Mouse (Mus musculus) cerebellum, adult 9-11 months (tissue): ENCODE measurements at regions not wholly inside any gene's neighbourhood (a gene's known extent, or its start where the extent isn't known, plus 50 kb on each side); places are given as distances from the start of the nearest gene placed in this dataset.

ENCODE experiments used
- DNase-seq: peaks from one replicate; pipeline ENCODE4 v3.0.0; 2022

DNA sequence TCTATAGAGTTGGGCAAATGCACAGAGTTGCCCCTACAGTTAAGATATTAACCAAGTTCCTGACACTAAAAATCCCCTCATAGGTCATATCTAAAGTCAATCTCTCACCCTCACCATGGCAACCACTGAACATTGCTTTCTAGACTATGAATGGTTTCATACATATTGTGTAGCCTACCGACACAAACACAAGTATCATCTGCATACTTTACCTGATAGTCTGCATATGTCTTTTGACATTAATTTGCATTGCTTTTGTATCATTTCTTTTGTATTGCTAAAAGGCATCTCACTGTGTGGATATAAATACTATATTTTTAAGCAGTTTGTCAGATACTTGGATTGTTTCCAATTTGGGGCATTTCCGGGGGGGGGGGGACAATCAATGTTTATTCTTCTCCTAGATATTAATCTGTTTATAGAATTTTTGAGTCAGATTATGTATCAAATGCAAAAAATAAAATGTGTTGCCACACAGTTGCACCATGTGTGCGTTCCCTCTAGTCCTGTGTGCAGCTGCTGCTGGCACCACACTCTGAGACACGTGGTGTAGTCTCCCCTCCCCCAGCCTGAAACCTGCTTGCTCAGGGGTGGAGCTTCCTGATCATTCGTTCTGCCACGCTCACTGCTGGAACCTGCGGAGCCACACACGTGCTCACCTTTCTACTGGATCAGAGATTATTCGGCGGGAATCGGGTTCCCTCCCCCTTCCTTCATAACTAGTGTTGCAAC lies 94.7 kb upstream of the Mapk10 start:
- DNase-seq: no peak

DNA sequence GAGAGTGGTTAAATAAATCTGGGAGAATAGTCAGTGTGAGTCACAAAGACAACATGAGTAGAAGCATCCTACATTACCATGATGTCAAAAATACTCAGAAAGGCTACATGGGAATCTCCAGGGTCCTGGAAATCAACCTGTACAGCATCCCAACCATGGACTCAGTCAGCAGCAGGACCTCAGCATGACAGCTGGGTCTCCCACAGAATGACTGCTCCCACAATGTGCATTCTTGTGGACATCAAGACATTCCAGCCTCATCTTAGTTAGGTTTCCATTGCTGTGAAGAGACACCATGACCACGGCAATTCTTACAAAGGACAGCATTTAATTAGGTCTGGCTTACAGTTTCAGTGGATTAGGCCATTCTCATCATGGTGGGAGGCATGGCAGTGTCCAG lies 93.8 kb upstream of the Mapk10 start:
- DNase-seq: no peak

DNA sequence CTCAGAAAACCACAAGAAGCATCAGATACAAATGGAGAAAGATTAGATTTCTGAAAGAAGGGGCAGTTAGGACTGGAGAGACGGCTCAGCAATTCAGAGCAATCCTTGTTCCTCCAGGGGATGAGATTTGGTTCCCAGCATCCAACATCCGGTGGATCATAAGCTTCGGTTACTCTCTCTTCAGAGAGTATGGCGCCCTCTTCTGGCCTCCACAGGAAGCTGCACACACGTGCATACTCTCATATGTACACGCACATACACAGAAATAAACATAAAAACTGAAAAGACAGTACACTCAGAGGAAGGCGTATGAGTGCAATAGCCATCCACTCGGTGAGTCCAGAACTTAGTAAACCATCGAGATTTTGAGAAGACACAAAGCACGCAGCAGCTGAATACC lies 91.6 kb upstream of the Mapk10 start:
- no peak for DNase-seq

DNA sequence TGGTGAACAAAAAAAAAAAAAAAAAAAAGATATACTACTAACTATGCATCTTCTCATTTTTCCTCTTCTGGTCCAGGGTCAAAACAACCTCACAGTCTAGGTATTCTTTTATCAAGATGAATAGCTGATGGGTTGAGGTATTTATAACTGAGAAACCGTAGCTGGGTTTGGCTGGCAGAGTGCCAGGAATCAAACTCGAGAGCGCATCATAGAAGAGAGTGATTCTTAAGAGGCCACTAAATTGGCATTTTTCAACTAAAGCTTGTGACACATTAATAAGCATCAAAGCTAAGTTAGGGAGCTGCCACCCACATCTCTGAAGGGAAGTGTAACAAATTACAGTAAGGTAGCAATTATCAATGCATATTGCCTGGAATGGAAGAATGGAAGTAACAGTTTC lies 90.2 kb upstream of the Mapk10 start:
- DNase-seq: no peak

DNA sequence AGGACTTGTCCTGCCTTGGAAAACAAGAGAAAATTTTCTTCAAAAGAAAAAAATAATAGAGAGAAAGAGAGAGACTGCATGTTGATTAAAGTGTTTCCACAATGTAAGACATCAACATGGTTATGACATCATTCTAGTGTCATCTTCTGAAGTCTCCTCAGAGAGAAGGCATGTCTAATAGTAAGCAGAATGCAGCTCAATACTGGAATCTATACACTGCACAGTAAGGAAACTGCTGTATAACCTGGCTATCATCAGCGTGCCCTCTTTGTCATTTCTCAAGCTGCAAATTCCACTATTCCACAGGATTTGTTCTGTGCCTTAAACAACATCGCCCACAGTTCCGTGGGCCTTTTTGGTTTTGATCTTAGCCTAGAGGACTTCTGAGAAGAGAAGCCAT lies 82.8 kb upstream of the Mapk10 start:
- no peak for DNase-seq

DNA sequence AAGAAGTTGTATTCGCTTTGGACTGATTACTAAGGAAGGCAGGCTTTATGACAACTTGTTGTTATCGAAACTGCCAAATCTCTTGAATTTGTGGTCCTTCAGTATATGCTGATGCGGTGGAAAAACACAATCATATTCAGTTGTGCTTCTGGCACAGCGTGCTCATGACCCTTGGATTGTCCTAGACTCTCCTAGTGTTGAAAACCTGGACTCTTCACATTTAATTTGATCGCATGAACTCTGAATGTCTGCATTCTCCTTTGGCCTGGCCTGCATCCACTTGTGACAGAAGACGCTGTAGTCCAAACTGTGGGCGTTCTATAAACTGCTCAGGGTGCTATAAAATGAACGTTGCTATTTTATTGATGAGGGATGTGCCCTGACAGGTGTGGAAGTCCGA lies 80.6 kb upstream of the Mapk10 start:
- DNase-seq: no peak

DNA sequence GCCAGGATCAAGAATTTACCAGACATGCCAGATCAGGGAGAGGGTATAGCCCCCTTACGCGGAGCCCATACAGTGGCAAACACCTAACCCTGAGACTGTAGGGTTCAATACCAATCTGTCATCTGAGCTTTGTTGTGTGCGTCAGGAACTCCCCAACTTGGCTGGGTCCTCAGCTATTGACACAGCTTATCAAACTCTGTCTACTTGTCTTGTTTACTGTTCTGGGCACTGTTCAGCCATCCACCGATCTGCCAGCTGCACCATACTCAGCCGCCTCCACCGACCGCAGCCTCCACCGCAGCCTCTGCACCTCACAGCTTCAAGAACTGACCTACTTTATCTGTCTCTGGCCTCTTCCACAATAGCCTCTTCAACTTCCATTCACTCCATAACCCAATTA lies 80.1 kb upstream of the Mapk10 start:
- no peak for DNase-seq

DNA sequence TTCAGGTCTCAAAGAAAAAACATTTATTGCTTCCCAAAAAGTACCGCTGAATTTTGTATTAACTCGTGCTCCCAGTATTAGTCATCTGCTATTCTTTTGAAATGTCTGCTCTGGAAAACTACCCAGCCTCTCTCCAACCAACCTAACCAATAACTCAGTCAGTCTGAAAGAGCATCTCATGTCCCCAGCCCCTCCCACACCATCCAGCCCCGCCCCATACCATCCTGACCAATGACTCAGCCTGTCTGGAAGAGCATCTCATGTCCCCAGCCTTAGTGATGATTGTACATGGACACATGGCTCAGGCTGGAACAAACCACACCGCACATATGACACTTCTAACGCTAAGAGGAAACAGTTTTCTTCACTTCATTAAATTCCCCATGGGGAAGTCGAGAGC lies 58.1 kb upstream of the Mapk10 start:
- no peak for DNase-seq

DNA sequence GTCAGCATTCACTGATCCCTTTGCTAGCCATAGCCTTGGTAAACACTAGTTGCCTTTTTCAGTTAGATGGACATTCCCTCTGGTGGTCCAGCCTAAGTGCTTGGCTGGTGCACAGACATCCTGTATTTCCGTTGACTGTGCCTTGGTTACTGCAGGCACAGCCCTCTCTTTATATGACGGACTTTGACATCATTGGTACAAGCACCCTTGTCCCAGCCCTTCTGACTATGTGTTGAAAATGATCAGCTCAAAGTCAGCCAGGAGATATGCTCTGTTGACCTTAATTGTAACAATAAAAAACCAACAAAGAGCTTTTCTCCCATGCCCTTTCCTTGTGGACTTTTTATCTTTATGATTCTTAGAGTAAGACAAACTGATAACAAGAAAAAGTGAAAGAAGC lies 53.8 kb upstream of the Mapk10 start:
- DNase-seq: no peak

DNA sequence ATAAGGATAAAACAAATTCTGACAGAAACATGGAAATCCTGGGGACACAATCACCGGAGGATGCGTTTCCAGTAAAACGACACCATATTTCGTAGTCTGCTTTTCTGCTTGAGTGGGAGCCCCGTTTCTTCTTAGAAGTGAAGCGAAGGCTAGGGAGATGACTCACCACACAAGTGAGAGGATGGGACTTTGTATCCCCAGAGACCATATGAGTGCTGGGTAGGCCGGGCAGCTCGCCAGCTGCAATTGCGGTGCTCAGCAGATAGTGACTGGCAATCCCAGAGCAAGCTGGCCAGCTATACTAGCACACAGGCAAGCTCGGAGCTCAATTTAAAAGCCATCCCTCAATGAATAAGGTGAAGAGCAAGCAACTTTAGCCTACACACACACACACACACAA lies 50.3 kb upstream of the Mapk10 start:
- no peak for DNase-seq
